Mouse (Mus musculus): ENCODE measurements around the gene Ints6.

GRCm38 (mm10) chr14:62648405-62648804, 112.6 kb downstream of the Ints6 start:
- TF ChIP-seq POLR2A (IDR thresholded peaks at IDR 0.05; ENCODE audit: borderline replicate concordance, insufficient read depth, low read length) (no peak), CTCF (IDR thresholded peaks at IDR 0.05; ENCODE audit: borderline replicate concordance, insufficient read depth, low read depth, low read length) (no peak)
